Comparison of ENCODE assay signal across 14 mouse cellular contexts in the genomic region with DNA sequence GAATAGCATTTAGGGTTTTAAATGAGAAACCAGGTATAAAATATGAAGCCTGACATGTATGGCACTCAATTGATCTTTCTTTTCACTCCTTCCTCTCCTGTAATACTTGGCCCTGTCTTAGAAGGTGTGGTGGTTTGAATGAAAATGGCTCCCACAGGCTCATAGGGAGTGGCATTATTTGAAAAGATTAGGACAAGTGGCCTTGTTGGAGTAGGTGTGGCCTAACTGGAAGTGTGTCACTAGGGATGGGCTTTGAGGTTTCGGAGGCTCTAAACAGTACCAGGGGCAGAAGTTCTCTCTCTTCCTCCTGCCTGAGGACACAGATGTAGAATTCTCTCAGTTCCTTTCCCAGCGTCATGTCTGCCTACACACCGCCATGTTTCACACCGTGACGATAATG.
A peak's percentile ranks its signal among the peaks of the same experiment; 100 is the strongest.
DNase-seq lines count a peak whose midpoint lies in the region; ATAC-seq and TF ChIP-seq lines count a peak whose summit lies in the region.
"Had no signal": no experiment of that assay in that cellular context is flagged by ENCODE, and none has a peak within 500 bp of the region (broad histone marks: within the 10 kb centered on the region; RNA-seq: fewer than 3 reads in every experiment).

No protein-coding gene starts in this region.

- H3K4me1 ChIP-seq in forebrain, embryonic 13.5 days, result peaks cover 11% of the 10 kb centered on the region
- no peaks in the 10 kb centered on the region for H3K4me1 ChIP-seq in forebrain, embryonic 14.5 days (ENCODE audit: control insufficient read depth, insufficient read depth, low read length)
- H3K4me1 ChIP-seq in midbrain, embryonic 11.5 days (ENCODE audit: control insufficient read depth, insufficient read depth, low read length), result no peaks in the 10 kb centered on the region; the same call in 1 of the 2 replicates
- no peaks in the 10 kb centered on the region for H3K4me1 ChIP-seq in midbrain, postnatal 0 days (ENCODE audit: insufficient read depth, low read length)
- no peaks in the 10 kb centered on the region for H3K4me1 ChIP-seq in midbrain, embryonic 16.5 days (ENCODE audit: control insufficient read depth, insufficient read depth, low read length)
- peaks cover 6% of the 10 kb centered on the region; the same call in 1 of the 2 replicates for H3K4me1 ChIP-seq in heart, embryonic 12.5 days (replicated peaks)
- H3K4me1 ChIP-seq: hindbrain, embryonic 12.5 days had no signal

- H3K4me3 ChIP-seq in forebrain, embryonic 13.5 days, result no peak overlapping the region
- no peak overlapping the region for H3K4me3 ChIP-seq in forebrain, embryonic 14.5 days (ENCODE audit: low read depth, low read length)
- no peak overlapping the region for H3K4me3 ChIP-seq in midbrain, embryonic 11.5 days (ENCODE audit: low read depth, low read length)
- H3K4me3 ChIP-seq in midbrain, postnatal 0 days (ENCODE audit: low read depth, low read length), result no peak overlapping the region
- no peak overlapping the region for H3K4me3 ChIP-seq in midbrain, embryonic 16.5 days (ENCODE audit: low read depth, low read length)
- H3K4me3 ChIP-seq in heart, embryonic 12.5 days, result no peak overlapping the region
- H3K4me3 ChIP-seq: embryonic facial prominence, embryonic 12.5 days; heart, adult 2 months; hindbrain, embryonic 12.5 days had no signal

- no peaks in the 10 kb centered on the region for H3K27me3 ChIP-seq in forebrain, embryonic 13.5 days
- H3K27me3 ChIP-seq in forebrain, embryonic 14.5 days (replicated peaks; ENCODE audit: control insufficient read depth, insufficient read depth, low read length), result no peaks in the 10 kb centered on the region
- H3K27me3 ChIP-seq in midbrain, embryonic 11.5 days (ENCODE audit: control insufficient read depth, insufficient read depth, low read length), result no peaks in the 10 kb centered on the region
- H3K27me3 ChIP-seq in midbrain, postnatal 0 days (ENCODE audit: insufficient read depth, low read length), result no peaks in the 10 kb centered on the region
- H3K27me3 ChIP-seq in midbrain, embryonic 16.5 days (ENCODE audit: control insufficient read depth, insufficient read depth, low read depth, low read length), result no peaks in the 10 kb centered on the region
- no peaks in the 10 kb centered on the region for H3K27me3 ChIP-seq in heart, embryonic 12.5 days (replicated peaks)
- H3K27me3 ChIP-seq: embryonic facial prominence, embryonic 12.5 days; hindbrain, embryonic 12.5 days had no signal

- H3K36me3 ChIP-seq in forebrain, embryonic 13.5 days (ENCODE audit: poor library complexity, severe bottlenecking), result no peaks in the 10 kb centered on the region
- no peaks in the 10 kb centered on the region for H3K36me3 ChIP-seq in forebrain, embryonic 14.5 days (ENCODE audit: control insufficient read depth, insufficient read depth, low read length)
- no peaks in the 10 kb centered on the region for H3K36me3 ChIP-seq in midbrain, embryonic 11.5 days (ENCODE audit: control insufficient read depth, insufficient read depth, low read length)
- H3K36me3 ChIP-seq in midbrain, postnatal 0 days (ENCODE audit: insufficient read depth, low read length), result no peaks in the 10 kb centered on the region
- no peaks in the 10 kb centered on the region for H3K36me3 ChIP-seq in midbrain, embryonic 16.5 days (ENCODE audit: control insufficient read depth, insufficient read depth, low read length)
- no peaks in the 10 kb centered on the region for H3K36me3 ChIP-seq in heart, embryonic 12.5 days
- H3K36me3 ChIP-seq: embryonic facial prominence, embryonic 12.5 days; G1E; hindbrain, embryonic 12.5 days had no signal

- DNase-seq in forebrain, embryonic 14.5 days (ENCODE audit: low spot score), result no peak
- peak; percentile 72 for DNase-seq in midbrain, embryonic 11.5 days (ENCODE audit: low spot score, missing footprints)
- DNase-seq in midbrain, postnatal 0 days (ENCODE audit: low spot score), result no peak
- DNase-seq in ZHBTc4 (ENCODE audit: low read depth, low spot score), result peak; percentile 50
- DNase-seq: heart, adult 2 months had no signal

- WGBS in forebrain, embryonic 13.5 days, result 89% methylated on average over 5 of the region's 5 CpGs
- 96% methylated on average over 5 of the region's 5 CpGs for WGBS in forebrain, embryonic 14.5 days
- WGBS in midbrain, embryonic 11.5 days, result 94% methylated on average over 5 of the region's 5 CpGs
- WGBS in midbrain, postnatal 0 days, result 96% methylated on average over 5 of the region's 5 CpGs
- 94% methylated on average over 5 of the region's 5 CpGs for WGBS in midbrain, embryonic 16.5 days
- 92% methylated on average over 5 of the region's 5 CpGs for WGBS in heart, embryonic 12.5 days

- no peak overlapping the region for H3K9ac ChIP-seq in forebrain, embryonic 13.5 days
- no peak overlapping the region for H3K9ac ChIP-seq in forebrain, embryonic 14.5 days (ENCODE audit: low read length)
- no peak overlapping the region for H3K9ac ChIP-seq in midbrain, embryonic 11.5 days (ENCODE audit: low read length)
- H3K9ac ChIP-seq in midbrain, postnatal 0 days (replicated peaks; ENCODE audit: low read length, poor library complexity, severe bottlenecking), result no peak overlapping the region
- H3K9ac ChIP-seq in midbrain, embryonic 16.5 days (ENCODE audit: low read depth, low read length), result no peak overlapping the region
- H3K9ac ChIP-seq in heart, embryonic 12.5 days, result no peak overlapping the region
- H3K9ac ChIP-seq: embryonic facial prominence, embryonic 12.5 days; hindbrain, embryonic 12.5 days had no signal

- peak; percentile 5; the same call in 1 of the 2 replicates for ATAC-seq in forebrain, embryonic 13.5 days
- no peak for ATAC-seq in forebrain, embryonic 14.5 days
- ATAC-seq in midbrain, embryonic 11.5 days (ENCODE audit: low FRiP score), result 0 out of 2 replicates have a peak, but pooled peaks have one; percentile 17
- no peak for ATAC-seq in midbrain, postnatal 0 days (ENCODE audit: low FRiP score)
- peak; percentile 34; the same call in 1 of the 2 replicates for ATAC-seq in midbrain, embryonic 16.5 days
- no peak for ATAC-seq in heart, embryonic 12.5 days (ENCODE audit: insufficient number of reproducible peaks, low FRiP score)
- ATAC-seq: activated CD4-positive, CD25-positive, alpha-beta regulatory T cell, adult 4 months; intestine, postnatal 0 days had no signal

- no peak overlapping the region for H3K4me2 ChIP-seq in forebrain, embryonic 13.5 days
- H3K4me2 ChIP-seq in forebrain, embryonic 14.5 days (ENCODE audit: low read length), result no peak overlapping the region
- H3K4me2 ChIP-seq in midbrain, embryonic 11.5 days, result no peak overlapping the region
- no peak overlapping the region for H3K4me2 ChIP-seq in midbrain, postnatal 0 days (ENCODE audit: low read depth, low read length, poor library complexity, severe bottlenecking)
- no peak overlapping the region for H3K4me2 ChIP-seq in midbrain, embryonic 16.5 days (ENCODE audit: low read length)
- no peak overlapping the region for H3K4me2 ChIP-seq in heart, embryonic 12.5 days
- H3K4me2 ChIP-seq: embryonic facial prominence, embryonic 12.5 days; heart, embryonic 11.5 days; hindbrain, embryonic 12.5 days had no signal

- no peak for TF ChIP-seq CTCF in midbrain, postnatal 0 days (IDR thresholded peaks at IDR 0.05)

- H3K9me3 ChIP-seq in forebrain, embryonic 13.5 days (replicated peaks), result no peaks in the 10 kb centered on the region
- no peaks in the 10 kb centered on the region for H3K9me3 ChIP-seq in forebrain, embryonic 14.5 days (replicated peaks; ENCODE audit: control insufficient read depth, low read length)
- no peaks in the 10 kb centered on the region for H3K9me3 ChIP-seq in midbrain, embryonic 11.5 days (ENCODE audit: control insufficient read depth, low read length)
- H3K9me3 ChIP-seq in midbrain, postnatal 0 days (ENCODE audit: low read length), result no peaks in the 10 kb centered on the region
- H3K9me3 ChIP-seq in midbrain, embryonic 16.5 days (replicated peaks; ENCODE audit: control insufficient read depth, low read length, poor library complexity, severe bottlenecking), result no peaks in the 10 kb centered on the region
- H3K9me3 ChIP-seq in heart, embryonic 12.5 days (replicated peaks), result no peaks in the 10 kb centered on the region
- H3K9me3 ChIP-seq: embryonic facial prominence, embryonic 12.5 days; G1E; hindbrain, embryonic 12.5 days had no signal

- no peak overlapping the region for H3K27ac ChIP-seq in forebrain, embryonic 13.5 days
- H3K27ac ChIP-seq in forebrain, embryonic 14.5 days (ENCODE audit: low read depth, low read length), result no peak overlapping the region
- H3K27ac ChIP-seq in midbrain, embryonic 11.5 days (ENCODE audit: low read depth, low read length), result no peak overlapping the region
- H3K27ac ChIP-seq in midbrain, postnatal 0 days (ENCODE audit: low read depth, low read length), result no peak overlapping the region
- no peak overlapping the region for H3K27ac ChIP-seq in midbrain, embryonic 16.5 days (ENCODE audit: low read length)
- H3K27ac ChIP-seq in heart, embryonic 12.5 days (ENCODE audit: poor library complexity, severe bottlenecking), result no peak overlapping the region
- H3K27ac ChIP-seq: embryonic facial prominence, embryonic 12.5 days; heart, adult 2 months; hindbrain, embryonic 12.5 days had no signal

Comparison
In these comparisons a context has a peak if more than half of its experiments do, and no peak if none do; other contexts are left out.
1. ATAC-seq: peak in forebrain, embryonic 13.5 days (single experiment), midbrain, embryonic 11.5 days (single experiment) and midbrain, embryonic 16.5 days (single experiment); none in forebrain, embryonic 14.5 days (single experiment), midbrain, postnatal 0 days (single experiment) and heart, embryonic 12.5 days (single experiment).
2. DNase-seq: peak in midbrain, embryonic 11.5 days (single experiment) and ZHBTc4 (single experiment); none in forebrain, embryonic 14.5 days (single experiment) and midbrain, postnatal 0 days (single experiment).